Mouse (Mus musculus): ENCODE data around the gene Znrf2.
A peak's percentile ranks its signal among the peaks of the same experiment; 100 is the strongest.
"Not testable (repeated sequence)": the region's sequence is repeated elsewhere in the genome, so short reads cannot be mapped to it uniquely, and the experiment has no call there.

The Znrf2 gene

DNA sequence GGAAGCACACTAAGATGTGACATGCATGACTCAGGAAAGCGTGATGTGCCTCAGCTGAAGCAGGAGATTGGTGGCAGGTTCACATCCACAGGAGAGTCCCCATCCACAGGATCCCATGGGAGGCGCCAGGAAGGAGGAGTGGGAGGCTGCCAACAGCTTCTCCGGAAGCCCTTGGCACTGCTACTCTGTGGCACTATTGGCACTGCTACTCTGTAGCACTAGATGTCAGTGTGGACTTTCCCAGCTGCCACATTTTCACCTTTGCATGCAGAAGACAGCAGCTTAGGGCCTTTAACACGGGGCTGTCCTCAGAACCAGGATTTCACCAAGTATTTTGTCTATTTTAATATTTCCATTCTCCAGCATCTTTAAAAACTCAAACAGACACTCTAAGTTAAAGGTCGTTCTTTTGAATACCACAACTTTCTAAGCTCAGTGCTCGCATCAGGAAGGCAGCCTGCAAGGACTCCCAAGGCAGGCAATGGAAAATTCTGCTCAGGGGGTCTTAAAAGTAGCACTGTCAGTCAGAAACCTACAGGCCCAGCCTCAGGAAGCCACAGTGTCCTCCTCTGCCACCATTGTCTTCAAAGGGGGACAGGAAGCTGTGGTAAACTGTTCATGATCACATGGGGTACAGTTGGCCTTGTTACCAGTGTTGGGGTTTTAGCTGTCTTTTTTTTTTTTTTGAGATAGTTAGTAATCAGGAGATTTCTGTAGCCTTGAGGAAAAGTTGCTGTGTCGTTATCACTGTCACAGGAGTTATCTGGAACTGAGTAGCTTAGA, 7.0 kb upstream of the Znrf2 start:
- DNase-seq = peak; percentile 53 to 66

DNA sequence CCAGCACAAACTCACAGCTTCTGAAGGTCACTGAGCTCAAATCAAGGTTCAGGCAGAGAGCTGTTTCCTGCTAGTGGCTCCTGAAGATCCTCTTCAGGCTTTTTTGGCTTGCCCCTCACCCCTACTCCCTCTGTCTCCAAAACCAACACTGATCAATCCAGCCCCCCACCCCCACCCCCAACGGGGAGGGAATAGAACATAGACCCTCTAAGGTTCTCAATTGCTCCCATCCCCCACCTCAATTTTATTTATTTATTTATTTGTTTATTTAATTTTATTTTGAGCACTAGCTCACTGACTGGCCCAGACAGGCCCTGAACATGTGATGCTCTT, 6.4 kb upstream of the Znrf2 start:
- no peak for DNase-seq

DNA sequence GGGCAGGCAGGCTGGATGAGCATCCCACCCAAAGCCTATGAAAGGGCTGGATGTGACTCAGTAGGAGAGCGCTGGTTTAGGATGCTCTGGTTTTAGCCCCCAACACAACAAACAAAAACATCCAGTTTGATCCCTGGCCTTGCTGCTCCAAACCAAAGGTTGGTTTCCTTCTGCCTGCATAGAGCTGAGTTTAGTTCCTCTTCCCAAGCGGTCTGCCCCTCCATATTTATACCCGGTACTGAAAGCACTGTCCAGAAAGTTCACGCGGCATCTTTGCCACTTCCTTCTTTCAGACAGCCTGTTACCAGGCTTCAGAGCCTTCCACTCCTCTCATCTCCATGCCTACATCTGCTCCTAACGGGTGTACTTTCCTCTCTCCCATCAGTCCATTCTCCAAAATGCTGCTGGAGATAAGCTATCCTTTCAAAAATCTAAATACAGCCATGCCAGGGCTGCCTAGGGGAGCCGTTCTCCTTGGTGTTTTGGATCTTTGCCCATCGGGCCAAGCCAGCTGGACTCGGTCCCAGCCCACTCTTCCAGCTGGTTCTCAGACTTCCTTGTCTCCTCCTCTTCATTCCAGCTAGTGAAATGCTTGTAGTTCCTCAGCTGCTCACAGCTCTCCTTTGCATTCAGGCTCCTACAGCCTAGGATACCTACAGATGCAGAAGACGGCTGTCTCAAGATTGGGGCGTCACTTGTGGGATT, 5.0 kb upstream of the Znrf2 start:
- DNase-seq = peak; percentile 51 to 61

DNA sequence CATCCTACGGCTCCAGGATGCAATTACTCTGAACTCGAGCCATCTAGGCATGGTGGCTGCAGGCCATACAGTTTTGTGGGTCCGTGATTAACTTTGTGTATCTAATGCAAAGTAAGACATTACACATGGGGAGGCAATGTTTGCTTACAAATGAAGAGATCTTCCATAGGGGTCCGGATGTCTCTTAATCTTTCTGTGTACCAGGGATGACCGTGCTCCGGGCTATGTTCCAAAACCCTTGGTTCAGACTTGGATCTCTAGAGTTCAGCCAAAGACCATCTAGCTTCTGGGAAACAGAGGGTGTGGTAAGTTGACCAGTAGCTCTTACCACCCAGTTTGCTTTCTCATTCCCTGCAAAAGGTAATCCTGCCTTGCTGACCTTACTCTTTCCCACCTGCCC, 4.4 kb upstream of the Znrf2 start:
- DNase-seq = no peak

DNA sequence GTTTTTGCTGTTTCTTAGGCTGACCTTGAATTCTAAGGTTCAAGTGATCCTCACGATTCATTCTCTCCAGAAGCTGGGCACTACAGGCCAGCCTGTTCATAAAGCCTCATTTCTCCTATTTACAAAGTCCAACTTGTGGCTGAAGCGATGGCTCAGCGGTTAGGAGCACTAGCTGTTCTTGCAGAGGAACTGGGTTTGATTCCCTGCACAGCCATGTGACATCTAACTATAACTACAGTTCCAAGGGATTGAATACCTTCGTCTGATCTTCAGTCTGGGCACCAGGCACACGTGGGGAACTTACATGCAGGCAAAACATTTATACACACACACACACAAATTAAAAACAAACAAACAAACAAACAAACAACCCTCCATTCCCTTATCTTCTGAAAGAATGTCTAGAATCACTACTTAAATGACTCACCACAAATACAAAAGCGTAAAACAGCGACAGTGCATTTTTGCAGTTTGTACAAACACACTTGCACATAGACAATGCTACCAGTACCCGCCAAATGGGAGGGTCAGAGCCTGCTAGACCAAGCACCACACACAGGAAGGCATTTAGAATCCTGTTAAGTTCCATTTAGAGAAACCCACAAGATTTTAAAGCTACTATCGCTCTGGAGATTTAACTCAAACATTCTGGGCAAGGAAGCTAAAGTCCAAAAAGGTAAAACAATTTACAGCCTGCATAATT, 1.1 kb upstream of the Znrf2 start:
- DNase-seq = no peak

DNA sequence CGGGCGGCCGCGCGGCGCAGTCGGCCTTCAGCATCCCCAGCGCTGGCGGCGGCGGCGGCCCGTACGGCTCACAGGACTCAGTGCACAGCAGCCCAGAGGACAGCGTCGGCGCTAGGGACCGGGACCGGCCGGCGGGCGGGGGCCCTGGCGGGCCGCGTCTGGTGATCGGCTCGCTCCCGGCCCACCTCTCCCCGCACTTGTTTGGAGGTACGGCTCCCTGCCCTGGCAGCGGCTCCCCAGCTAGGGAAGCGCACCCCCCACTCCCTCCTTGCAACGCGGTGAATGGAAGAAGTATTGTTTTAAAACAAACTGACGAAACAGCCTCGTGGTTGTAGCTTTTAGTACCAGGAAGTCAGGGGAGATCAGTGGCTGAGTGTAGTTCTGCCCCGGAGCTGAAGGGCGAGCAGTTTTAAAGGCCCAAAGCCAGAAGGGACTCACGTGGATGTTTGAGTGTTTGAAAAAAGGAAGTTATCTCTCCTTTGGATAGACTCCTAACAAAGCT, 601 bp downstream of the Znrf2 start:
- DNase-seq = peak; percentile 44 to 51

DNA sequence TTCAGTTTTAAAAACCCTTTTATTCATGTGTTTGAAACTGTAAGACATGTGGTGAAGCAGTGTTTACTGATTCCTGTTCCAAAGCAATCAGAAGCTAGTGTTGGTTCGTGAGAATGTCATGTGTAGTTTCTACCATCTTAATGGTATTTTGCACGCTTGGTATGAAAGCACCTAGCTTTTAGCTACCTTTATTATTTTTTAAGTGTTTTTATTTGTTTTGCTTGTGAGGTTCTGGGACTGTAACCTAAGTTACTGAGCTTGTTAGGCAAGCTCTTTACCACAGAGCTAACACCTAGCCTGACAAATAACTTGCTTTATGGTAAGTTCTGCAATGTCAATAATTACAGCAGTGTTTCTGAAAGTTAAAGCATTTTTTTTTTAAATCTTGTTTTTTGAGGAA, 1.7 kb downstream of the Znrf2 start:
- no peak for DNase-seq

DNA sequence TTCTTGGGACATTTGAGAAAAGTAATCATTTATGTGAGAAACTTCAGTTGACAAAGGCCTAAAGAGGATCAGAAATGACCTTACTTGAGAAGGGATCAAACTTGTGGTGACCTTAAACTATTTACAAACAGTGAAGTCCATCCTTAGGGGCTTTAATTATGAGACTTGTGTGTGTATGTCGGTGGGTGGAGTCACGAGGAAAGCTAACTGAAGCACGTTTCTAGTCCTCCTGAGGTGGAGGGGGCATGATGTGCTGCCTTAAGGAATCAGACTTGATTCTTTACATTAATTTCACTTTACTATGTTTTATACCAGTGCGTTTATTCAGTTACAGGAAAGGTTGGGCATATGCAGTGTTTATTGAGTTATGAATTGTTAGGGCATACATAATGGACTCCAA, 2.6 kb downstream of the Znrf2 start:
- DNase-seq = no peak

DNA sequence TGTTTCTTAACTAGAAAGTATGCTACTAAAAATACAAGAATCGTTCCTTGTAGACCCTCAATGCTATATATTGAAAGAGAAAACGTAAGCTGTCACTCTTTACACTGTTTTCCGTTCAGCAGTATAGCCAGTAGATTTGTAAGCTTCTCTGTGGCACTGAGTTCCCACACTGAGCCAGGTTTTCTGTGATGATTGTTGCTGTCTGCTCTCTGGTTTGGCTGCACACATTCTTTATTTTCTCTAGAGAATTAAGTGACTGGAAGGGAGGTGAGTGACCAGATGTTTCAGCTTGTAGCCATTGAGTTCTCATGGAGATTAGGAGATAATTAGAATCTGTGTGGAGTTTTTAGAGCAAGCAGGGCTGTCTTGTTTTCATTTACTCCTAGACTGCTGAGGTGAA, 3.0 kb downstream of the Znrf2 start:
- DNase-seq = no peak

DNA sequence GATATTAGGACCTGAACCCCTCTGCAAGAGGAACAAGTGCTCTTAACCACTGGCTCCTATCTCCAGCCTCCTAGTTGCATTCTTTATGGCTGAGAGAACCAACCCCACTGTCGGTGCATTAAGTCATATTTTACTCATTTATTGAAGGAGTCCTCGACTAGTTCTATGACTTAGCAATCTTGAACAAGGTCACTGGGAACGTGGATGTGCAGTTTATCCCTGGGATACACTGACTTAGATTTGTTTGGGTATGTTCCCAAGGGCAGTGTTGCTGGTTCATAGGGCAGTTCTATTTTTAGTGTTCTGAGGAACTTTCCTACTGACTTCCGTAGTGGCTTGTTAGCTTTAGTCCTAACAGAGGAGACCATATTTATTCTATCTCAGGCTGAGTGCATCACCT, 5.6 kb downstream of the Znrf2 start:
- no peak for DNase-seq

DNA sequence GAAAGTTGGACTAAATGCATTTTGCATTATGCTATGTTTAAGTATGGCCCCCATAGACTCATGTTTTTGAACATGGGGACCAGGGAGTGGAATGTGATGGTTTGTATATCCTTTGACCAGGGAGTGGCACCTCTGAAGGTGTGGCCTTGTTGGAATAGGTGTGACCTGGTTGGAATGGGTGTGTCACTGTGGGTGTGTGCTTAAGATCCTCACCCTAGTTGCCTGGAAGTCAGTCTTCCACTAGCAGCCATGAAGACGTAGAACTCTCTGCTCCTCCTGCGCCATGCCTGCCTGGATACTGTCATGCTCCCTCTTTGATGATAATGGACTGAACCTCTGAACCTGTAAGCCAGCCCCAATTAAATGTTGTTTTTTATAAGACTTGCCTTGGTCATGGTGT, 7.8 kb downstream of the Znrf2 start:
- DNase-seq = not testable (repeated sequence)

DNA sequence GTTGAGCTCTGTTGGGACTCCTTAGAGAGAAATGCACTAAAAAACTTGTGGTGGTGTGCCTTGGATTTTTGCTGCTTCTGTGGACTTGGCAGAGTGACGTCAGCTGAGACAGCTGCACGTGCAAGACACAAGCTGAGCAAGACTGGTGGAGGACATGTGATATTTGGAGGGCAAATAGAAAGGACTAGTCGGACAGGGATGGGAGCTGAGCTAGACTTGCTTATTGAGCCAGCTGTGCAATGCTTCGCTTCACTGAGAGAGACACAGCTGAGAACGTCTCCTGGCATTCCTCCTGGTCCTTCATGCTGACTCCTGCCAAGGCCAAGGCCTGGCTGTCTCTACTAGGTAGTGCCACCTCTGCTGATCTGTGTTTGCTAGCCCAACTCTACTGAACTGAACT, 10.8 kb downstream of the Znrf2 start:
- DNase-seq = no peak

DNA sequence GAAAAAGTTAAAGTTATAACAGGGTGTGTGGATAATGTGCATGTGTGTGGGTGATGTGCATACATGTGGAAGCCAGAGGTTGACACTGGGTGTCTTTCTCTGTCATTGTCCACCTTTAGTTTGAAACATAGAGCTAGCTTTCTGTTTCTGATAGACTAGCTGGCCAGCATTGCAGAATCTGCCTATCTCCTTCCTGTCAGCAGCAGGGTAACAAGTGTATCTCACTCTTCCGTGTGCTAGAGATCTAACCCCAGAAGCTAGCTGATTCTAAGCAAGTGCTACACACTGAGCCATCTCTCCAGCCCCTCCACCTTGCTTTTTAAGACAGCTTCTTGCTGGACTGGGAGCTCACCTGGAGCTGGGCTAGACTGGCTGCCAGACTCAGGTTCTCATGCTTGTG, 11.6 kb downstream of the Znrf2 start:
- no peak for DNase-seq

DNA sequence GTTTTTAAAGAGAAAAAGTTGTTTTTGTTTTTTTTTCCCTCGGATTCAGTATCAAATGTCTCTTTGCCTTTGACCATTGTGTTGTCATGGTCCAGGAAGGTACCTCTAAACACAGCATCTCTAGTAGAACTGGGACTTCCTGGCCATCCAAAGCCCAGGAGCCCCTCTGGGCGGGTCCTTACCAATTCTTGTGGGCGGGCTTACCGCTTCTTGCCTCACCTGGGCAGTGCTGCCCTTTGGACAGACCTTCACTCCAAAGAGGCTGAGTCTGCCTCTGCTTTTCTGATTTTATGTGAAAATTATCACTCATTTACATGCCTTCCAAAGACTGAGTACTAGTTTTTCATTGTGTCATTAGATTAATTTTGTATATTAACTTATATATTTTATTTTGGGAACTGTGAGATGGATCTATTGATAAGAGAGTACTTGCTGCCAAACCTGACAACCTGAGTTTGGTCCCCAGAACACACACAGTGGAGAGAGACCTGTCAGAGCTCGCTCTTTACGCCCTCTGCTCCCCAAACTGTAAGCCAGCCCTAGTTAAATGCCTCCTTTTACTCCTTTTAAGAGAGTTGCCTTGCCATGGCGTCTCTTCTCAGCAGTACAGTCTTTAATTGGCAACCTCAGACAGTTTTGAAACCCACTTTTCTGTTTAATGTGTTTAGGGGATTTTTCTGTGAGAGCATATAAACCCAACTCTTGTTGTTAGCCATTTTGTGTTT, 13.5 kb downstream of the Znrf2 start:
- no peak for DNase-seq

DNA sequence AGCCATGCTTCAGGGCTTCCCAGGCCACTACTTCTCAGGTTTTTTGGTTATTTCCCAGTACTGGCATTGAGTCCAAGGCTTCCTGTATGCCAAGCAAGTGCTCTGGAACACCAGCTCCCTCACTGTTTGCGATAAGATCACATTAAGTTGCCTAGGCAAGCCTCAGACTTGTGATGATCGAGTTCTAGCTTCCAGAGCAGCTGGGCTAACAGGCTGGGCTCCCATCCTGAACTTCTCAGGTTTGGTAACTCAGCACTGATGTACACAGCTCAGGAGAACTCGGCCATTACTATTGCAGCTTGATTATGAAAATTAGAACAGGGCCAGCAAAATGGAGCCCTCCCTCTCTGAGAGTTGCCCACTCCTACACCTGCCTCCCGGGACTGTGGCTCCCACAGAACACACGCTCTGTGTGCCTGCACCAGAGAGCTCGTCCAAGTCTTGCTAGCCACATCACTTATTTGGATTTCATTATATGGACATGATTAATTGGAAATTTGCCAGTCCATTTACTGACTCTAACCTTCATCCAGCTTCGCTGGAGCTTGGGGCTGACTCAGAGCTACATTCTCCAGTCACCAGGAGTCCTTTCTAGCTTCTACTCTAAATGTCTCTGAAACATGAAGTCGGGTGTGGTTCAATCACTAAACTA, 14.5 kb downstream of the Znrf2 start:
- DNase-seq = no peak

DNA sequence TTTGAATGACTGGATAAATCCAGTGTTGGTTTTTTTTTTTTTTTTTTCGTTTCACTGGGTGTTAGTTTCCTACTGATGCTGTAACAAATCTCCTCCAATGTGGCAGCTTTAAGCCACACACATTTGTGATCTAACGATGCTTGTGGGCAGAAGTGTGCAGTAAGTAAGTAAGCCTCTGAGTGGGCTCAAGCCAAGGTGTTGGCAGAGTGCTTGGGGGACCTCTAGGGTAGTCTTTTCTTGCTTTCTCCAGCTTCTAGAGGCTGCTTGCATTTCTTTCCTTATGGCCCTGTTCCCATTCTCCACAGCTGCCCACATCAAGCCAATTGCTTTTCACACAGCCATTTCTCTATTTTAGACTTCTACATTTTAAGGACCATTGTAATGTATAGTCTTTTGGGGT, 16.7 kb downstream of the Znrf2 start:
- no peak for DNase-seq

DNA sequence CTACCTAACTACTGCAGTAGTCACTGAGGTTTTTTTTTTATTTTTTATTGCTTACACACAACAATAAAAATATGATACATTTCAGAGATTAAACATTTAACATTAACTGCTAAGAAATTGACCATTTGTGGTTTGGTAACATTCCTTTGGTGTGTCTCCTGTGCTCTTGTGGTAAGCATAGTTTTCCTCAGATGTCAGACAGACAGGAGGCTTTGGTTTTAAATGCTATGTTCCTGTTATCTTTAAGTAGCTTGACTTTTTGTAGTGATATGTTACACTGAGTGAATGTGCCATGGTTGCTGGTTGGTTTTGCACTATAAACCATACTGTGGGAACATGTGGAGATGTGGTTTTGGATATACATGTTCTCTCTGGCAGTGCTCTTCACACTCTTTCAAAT, 19.9 kb downstream of the Znrf2 start:
- no peak for DNase-seq

DNA sequence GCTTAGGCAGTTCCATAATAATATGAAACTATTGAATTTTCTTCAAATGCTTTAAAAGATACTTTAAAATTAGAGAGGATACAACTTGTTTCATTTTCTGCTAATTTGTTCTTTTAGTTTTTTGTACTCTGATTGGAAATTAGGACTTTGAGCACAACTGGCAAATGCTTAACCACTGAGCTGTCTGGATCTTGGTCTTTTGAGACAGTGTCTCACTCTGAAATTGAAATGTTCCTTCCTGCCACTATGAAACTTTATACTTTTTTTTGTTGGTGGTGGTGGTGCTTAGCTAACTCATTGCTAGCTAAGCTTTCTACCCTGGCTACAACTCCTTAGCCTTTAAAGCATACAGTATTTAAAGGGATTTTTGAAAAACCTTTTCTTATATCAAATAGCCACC, 24.7 kb downstream of the Znrf2 start:
- DNase-seq = no peak

DNA sequence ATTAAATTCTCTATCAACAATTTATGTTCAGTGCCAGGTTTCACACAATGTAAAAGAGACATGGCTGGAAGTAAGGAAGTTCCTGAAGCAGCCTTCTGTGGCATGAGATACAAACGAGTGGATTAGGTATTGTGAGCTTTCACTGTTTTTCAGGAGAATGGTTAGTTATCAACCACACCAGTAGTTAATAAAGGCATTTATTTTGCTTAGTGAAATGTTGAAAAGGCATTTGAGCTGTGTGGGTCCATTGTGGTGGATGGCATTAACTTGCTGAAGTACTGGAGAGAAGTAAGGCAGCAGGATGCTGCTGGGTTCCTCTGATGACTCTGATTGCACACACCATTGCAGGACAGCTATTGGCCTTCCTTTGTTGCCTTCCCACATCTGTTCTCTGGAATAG, 25.3 kb downstream of the Znrf2 start:
- no peak for DNase-seq

DNA sequence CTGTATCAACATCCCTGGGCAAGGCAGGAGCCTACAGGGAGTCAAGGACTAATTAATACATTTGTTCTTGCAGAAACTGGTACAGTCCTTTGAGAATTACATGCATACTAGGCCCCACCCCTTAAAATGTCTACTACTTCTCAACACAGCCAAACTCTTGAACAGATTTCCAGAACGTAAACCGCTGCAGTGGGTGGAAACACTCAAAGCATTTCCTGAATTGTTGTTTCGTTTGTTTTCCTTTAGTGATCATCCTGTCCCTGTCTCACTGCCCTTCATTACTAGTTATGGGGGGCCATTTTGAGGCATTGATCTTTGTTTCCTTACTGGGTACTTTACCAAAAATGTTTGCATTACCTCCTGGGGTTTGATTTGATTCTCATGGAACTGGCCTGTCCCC, 31.8 kb downstream of the Znrf2 start:
- no peak for DNase-seq

DNA sequence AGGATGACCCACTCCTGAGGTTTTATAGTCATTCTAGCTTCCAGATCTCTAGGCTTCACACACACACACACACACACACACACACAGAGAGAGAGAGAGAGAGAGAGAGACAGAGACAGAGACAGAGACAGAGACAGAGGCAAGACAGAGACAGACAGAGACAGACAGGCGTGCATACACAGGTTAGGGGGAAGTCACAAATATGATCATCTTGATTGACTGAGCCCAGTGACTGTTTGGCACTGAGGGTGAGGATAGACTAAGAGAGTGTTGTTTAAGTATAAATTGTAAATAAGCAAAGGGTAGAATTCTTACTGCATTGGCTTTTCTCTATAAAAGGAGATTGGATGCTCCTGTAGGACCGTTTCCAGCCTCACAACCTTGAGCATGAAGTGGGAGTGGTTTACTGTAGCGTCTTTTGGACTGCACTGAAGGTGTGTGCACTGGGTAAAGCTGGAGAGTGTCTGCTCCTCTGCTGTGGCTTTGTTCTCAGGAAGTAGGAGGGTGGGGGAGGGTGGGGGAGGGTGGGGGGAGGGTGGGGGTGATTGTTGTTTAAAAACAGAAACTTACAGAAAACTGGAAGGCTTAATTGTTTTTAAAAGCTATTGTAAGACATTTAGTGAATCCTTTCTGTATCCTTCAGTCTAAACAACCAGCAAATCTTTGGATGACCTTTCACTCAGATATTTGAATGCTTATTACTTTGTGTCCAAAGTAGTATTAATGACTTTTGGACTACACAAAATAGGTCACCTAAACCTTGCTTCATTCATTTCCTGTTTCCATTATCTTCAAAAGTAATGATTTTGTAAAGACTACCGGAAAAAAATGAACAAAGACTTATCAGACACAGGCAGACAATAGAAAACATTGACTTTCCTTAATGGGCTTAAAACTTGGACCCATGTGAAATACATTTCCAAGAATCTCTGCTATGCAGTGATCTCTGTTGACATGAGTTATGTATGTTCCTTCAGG, 32.8 kb downstream of the Znrf2 start:
- DNase-seq = no peak

DNA sequence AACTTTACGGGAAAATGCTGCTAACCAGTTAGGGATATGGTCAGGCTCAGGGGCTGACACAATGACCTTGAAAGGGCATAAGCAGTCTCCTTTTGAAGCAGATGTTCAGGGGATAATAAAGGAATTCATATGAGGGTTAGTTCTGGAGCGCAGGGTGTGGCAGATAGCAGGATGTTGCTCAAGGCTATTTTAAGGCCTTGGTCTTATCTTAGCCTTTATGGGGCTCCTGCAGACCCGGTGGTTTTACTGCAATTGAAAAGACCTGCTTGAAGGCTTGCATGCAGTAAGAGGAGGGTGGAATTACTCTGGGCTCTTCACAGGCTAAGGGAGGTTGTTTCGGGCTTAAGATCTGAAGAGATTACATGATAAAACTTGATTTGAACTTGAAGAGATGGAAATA, 35.1 kb downstream of the Znrf2 start:
- no peak for DNase-seq
